Mouse (Mus musculus) liver, postnatal 0 days (tissue): ENCODE results near the gene Gabarap. TPM values are rescaled to one million over a fixed set of nuclear protein-coding genes. Genes with fewer than 3 reads are reported as not detected.

ENCODE experiments used
- ATAC-seq: fragments of 200-750 bp; cut with Nextera tagmentation; 2 replicates; pipeline ENCODE4 v1.8.0; 2017; ENCODE audit warnings: mild to moderate bottlenecking, moderate library complexity
- DNase-seq: peaks from one replicate; pipeline ENCODE4 v3.0.0-alpha.2; 2016
- H3K27ac ChIP-seq: fragments of 300-500 bp; sonication (generic); 2 replicates; pipeline ENCODE4 v1.5.1; 2014; ENCODE audit warnings: antibody characterized with exemption, moderate library complexity, mild to moderate bottlenecking, low read depth
- H3K27me3 ChIP-seq: fragments of 300-500 bp; sonication (generic); 2 replicates; pipeline ENCODE4 v1.6.1; 2014; ENCODE audit warnings: low read length, control low read depth, mixed read lengths; ENCODE audit not compliant: insufficient read depth
- H3K36me3 ChIP-seq: fragments of 300-500 bp; sonication (generic); replicated peaks from 2 replicates; pipeline ENCODE4 v1.6.1; 2014; ENCODE audit warnings: mild to moderate bottlenecking, control low read depth, low read length, moderate library complexity, mixed read lengths; ENCODE audit not compliant: insufficient read depth
- H3K4me1 ChIP-seq: fragments of 300-500 bp; sonication (generic); 2 replicates; pipeline ENCODE4 v1.6.1; 2014; ENCODE audit warnings: antibody characterized with exemption, mild to moderate bottlenecking, control low read depth; ENCODE audit not compliant: insufficient read depth
- H3K4me2 ChIP-seq: fragments of 300-500 bp; sonication (generic); 2 replicates; pipeline ENCODE4 v1.6.1; 2014; ENCODE audit warnings: low read depth, mild to moderate bottlenecking, low read length, moderate library complexity, mixed read lengths
- H3K4me3 ChIP-seq: fragments of 300-500 bp; sonication (generic); 2 replicates; pipeline ENCODE4 v1.5.1; 2014; ENCODE audit warnings: low read depth, low read length
- H3K9ac ChIP-seq: fragments of 300-500 bp; sonication (generic); replicated peaks from 2 replicates; pipeline ENCODE4 v1.6.1; 2014; ENCODE audit warnings: mild to moderate bottlenecking, moderate library complexity
- H3K9me3 ChIP-seq: fragments of 300-500 bp; sonication (generic); 2 replicates; pipeline ENCODE4 v1.6.1; 2016; ENCODE audit warnings: mild to moderate bottlenecking, control low read depth, low read length, mixed read lengths
- CTCF ChIP-seq: sonication (generic); IDR thresholded peaks from 2 replicates; pipeline ENCODE4 v1.5.1; 2016; ENCODE audit warnings: antibody characterized with exemption, low read depth
- EP300 ChIP-seq: IDR thresholded peaks from 2 replicates; pipeline ENCODE4 v1.6.1; 2016; ENCODE audit warnings: antibody characterized with exemption, low read depth, mild to moderate bottlenecking
- WGBS: fragments of 180-500 bp; shearing (Covaris S2); extraction: QIAGEN DNeasy Blood & Tissue Kit; methylation state at CpG from one replicate; pipeline ENCODE4 v1.1.7; 2014; ENCODE audit not compliant: insufficient replicate concordance; 5-methylcytosine and 5-hydroxymethylcytosine counted together
- polyA plus RNA-seq: library from polyadenylated mRNA; unstranded; fragments of >200 nt; fragmentation: Nextera tagmentation; extraction: Ambion mirVana; gene quantifications from 2 replicates; pipeline ENCODE4 v1.2.1, GENCODE M21; 2015

Gene Gabarap
- polyA plus RNA-seq, 1 experiment from 2014 or later: 305 TPM

GRCm38 (mm10) chr11:70026689-70027088 is 35.7 kb downstream of the Gabarap start:
- Histone ChIP-seq H3K4me1 (peaks cover 7% of the 10 kb centered on the region), H3K9me3 (no peaks in the 10 kb centered on the region), H3K27me3 (peaks cover 14% of the 10 kb centered on the region; the same call in 1 of the 2 replicates), H3K4me2 (peak overlapping the region; percentile 44), H3K9ac (no peak overlapping the region), H3K36me3 (no peaks in the 10 kb centered on the region), H3K27ac (0 out of 2 replicates have a peak overlapping the region, but pooled peaks have one; percentile 11), H3K4me3 (no peak overlapping the region)
- WGBS: 39% methylated on average over 18 of the region's 19 CpGs
- DNase-seq: no peak
- no peak for TF ChIP-seq CTCF
- ATAC-seq: peak; percentile 28; the same call in 1 of the 2 replicates

GRCm38 (mm10) chr11:70027397-70027796 is 36.5 kb downstream of the Gabarap start:
- no peaks in the 10 kb centered on the region for H3K36me3 ChIP-seq
- no peak overlapping the region for H3K27ac ChIP-seq
- DNase-seq (no peak), ATAC-seq (no peak)
- H3K4me2 ChIP-seq: no peak overlapping the region
- no peak overlapping the region for H3K9ac ChIP-seq
- H3K4me3 ChIP-seq: no peak overlapping the region
- peaks cover 7% of the 10 kb centered on the region for H3K4me1 ChIP-seq
- no peaks in the 10 kb centered on the region for H3K9me3 ChIP-seq
- peaks cover 14% of the 10 kb centered on the region; the same call in 1 of the 2 replicates for H3K27me3 ChIP-seq
- TF ChIP-seq CTCF: no peak
- no peak for TF ChIP-seq EP300
- WGBS: 73% methylated on average over 9 of the region's 9 CpGs

- Histone ChIP-seq H3K36me3 (no peaks in the 10 kb centered on the region), H3K4me1 (peaks cover 7% of the 10 kb centered on the region), H3K4me3 (no peak overlapping the region), H3K27me3 (peaks cover 9% of the 10 kb centered on the region; the same call in 1 of the 2 replicates), H3K9ac (no peak overlapping the region), H3K27ac (no peak overlapping the region), H3K9me3 (no peaks in the 10 kb centered on the region), H3K4me2 (peak overlapping the region; percentile 35)
- no peak for DNase-seq
- TF ChIP-seq EP300 (no peak), CTCF (no peak)
- 39% methylated on average over 12 of the region's 12 CpGs for WGBS
- ATAC-seq: no peak
Observed at GRCm38 (mm10) chr11:70028401-70029129, 37.6 kb downstream of the Gabarap start.

GRCm38 (mm10) chr11:70029130-70029801 is 38.3 kb downstream of the Gabarap start:
- Histone ChIP-seq H3K27ac (no peak overlapping the region), H3K9me3 (no peaks in the 10 kb centered on the region), H3K9ac (no peak overlapping the region), H3K4me1 (peaks cover 7% of the 10 kb centered on the region), H3K4me3 (no peak overlapping the region), H3K4me2 (peak overlapping the region; percentile 35), H3K36me3 (no peaks in the 10 kb centered on the region), H3K27me3 (peaks cover 3% of the 10 kb centered on the region; the same call in 1 of the 2 replicates)
- TF ChIP-seq CTCF (no peak), EP300 (no peak)
- 8% methylated on average over 20 of the region's 20 CpGs for WGBS
- DNase-seq: peak; percentile 50
- ATAC-seq: peak; percentile 37; the same call in 1 of the 2 replicates

- H3K9ac ChIP-seq: no peak overlapping the region
- peaks cover 7% of the 10 kb centered on the region for H3K4me1 ChIP-seq
- DNase-seq (no peak), ATAC-seq (no peak)
- no peak overlapping the region for H3K4me3 ChIP-seq
- H3K36me3 ChIP-seq: no peaks in the 10 kb centered on the region
- no peak overlapping the region for H3K27ac ChIP-seq
- H3K27me3 ChIP-seq: no peaks in the 10 kb centered on the region
- no peak overlapping the region; the same call in 1 of the 2 replicates for H3K4me2 ChIP-seq
- H3K9me3 ChIP-seq: no peaks in the 10 kb centered on the region
- no peak for TF ChIP-seq CTCF
- no peak for TF ChIP-seq EP300
- WGBS: 53% methylated on average over 10 of the region's 11 CpGs
Observed at GRCm38 (mm10) chr11:70029829-70030550, 39.0 kb downstream of the Gabarap start.
